Mouse (Mus musculus): ENCODE results near the gene Sgk1. TPM values are rescaled to one million over a fixed set of nuclear protein-coding genes. Genes with fewer than 3 reads are reported as not detected.

The Sgk1 gene
- polyA plus RNA-seq, 1 experiment from 2014 or later = 16.3 TPM

- 64% methylated on average over 16 of the region's 16 CpGs for WGBS
- ATAC-seq = no peak
- Histone ChIP-seq H3K27ac (no peak overlapping the region), H3K4me1 (no peaks in the 10 kb centered on the region), H3K4me2 (no peak overlapping the region), H3K9ac (no peak overlapping the region), H3K9me3 (replicated peaks) (no peaks in the 10 kb centered on the region), H3K4me3 (no peak overlapping the region), H3K36me3 (ENCODE audit: poor library complexity, severe bottlenecking) (no peaks in the 10 kb centered on the region), H3K27me3 (no peaks in the 10 kb centered on the region)
Observed at GRCm38 (mm10) chr10:21847931-21848670, 33.9 kb upstream of the Sgk1 start.

DNA sequence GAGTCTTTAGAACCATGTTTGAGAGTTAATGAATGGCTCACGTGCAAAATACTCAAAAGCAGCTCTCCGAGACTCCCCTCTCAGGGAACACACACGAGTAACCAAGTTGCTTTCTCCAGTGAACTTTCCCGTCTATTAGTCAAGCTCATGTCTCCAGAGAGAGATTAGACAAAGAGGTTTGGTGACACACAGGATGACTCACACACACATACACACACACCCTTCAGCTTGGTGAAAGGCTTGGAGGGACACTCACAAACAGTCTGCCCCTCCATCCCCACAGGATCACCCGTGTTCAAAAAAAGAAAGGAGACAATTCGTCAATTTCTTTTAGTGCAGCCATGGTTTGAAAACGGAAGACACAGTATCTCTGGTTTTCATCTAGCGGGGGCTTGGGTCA lies 32.7 kb upstream of the Sgk1 start:
- Histone ChIP-seq H3K27me3 (no peaks in the 10 kb centered on the region), H3K4me3 (no peak overlapping the region), H3K4me1 (no peaks in the 10 kb centered on the region), H3K9me3 (replicated peaks) (no peaks in the 10 kb centered on the region), H3K4me2 (no peak overlapping the region), H3K27ac (no peak overlapping the region), H3K36me3 (ENCODE audit: poor library complexity, severe bottlenecking) (no peaks in the 10 kb centered on the region), H3K9ac (no peak overlapping the region)
- no peak for ATAC-seq
- 82% methylated on average over 8 of the region's 8 CpGs for WGBS

GRCm38 (mm10) chr10:21850330-21850729 lies 31.7 kb upstream of the Sgk1 start:
- WGBS = 88% methylated on average over 3 of the region's 3 CpGs
- no peak for ATAC-seq
- no peaks in the 10 kb centered on the region for H3K27me3 ChIP-seq
- H3K36me3 ChIP-seq (ENCODE audit: poor library complexity, severe bottlenecking) = no peaks in the 10 kb centered on the region
- no peak overlapping the region for H3K4me2 ChIP-seq
- no peaks in the 10 kb centered on the region for H3K9me3 ChIP-seq (replicated peaks)
- no peaks in the 10 kb centered on the region for H3K4me1 ChIP-seq
- no peak overlapping the region for H3K9ac ChIP-seq
- no peak overlapping the region for H3K4me3 ChIP-seq
- no peak overlapping the region for H3K27ac ChIP-seq

DNA sequence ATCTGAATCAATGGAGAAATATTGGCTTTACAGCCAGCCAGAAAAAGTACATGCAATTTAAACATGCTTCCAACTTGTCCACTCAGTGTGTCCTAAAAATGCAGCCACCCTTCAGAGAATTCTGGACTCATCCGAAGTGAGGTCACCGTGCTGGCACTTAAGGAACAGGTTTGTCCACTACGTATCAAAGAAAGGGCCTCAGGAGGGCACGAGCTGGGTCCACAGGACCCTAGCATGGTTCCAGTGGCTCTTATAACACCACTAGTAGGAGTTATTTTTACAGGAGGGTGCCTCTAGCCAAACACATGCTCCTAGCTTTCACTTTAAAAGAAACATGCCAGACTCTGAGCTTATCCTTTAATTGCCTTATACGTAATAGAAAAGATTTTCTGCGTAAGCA lies 28.9 kb upstream of the Sgk1 start:
- Histone ChIP-seq H3K4me3 (no peak overlapping the region), H3K4me2 (no peak overlapping the region), H3K27ac (no peak overlapping the region), H3K9me3 (replicated peaks) (no peaks in the 10 kb centered on the region), H3K4me1 (no peaks in the 10 kb centered on the region), H3K9ac (no peak overlapping the region), H3K36me3 (ENCODE audit: poor library complexity, severe bottlenecking) (no peaks in the 10 kb centered on the region), H3K27me3 (no peaks in the 10 kb centered on the region)
- no peak for ATAC-seq
- 87% methylated on average over 6 of the region's 6 CpGs for WGBS

- no peaks in the 10 kb centered on the region for H3K36me3 ChIP-seq (ENCODE audit: poor library complexity, severe bottlenecking)
- no peaks in the 10 kb centered on the region for H3K4me1 ChIP-seq
- ATAC-seq = no peak
- 90% methylated on average over 14 of the region's 14 CpGs for WGBS
- H3K4me3 ChIP-seq = no peak overlapping the region
- no peak overlapping the region for H3K4me2 ChIP-seq
- no peaks in the 10 kb centered on the region for H3K27me3 ChIP-seq
- H3K27ac ChIP-seq = no peak overlapping the region
- H3K9me3 ChIP-seq (replicated peaks) = no peaks in the 10 kb centered on the region
- H3K9ac ChIP-seq = no peak overlapping the region
Observed at GRCm38 (mm10) chr10:21853566-21854328, 28.2 kb upstream of the Sgk1 start.

DNA sequence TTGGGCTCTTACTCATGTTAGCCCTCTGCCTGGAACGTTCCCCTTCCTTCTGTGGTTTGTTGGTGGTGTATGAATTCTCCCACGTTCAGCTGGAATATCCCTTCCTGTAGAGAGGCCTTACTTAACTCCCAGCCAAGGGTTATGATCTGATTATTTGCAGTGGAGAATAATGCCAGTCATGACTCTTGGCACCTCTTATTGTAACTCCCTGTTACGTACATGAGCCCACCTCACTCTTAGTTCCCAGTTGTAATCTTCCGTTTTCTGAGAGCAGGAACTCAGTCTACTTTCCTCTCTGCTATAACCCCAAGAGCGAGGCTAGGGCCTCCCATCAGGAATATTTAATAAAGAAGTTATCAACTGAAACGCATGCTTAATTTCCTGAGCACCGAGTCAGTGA lies 26.6 kb upstream of the Sgk1 start:
- WGBS = 90% methylated on average over 7 of the region's 7 CpGs

DNA sequence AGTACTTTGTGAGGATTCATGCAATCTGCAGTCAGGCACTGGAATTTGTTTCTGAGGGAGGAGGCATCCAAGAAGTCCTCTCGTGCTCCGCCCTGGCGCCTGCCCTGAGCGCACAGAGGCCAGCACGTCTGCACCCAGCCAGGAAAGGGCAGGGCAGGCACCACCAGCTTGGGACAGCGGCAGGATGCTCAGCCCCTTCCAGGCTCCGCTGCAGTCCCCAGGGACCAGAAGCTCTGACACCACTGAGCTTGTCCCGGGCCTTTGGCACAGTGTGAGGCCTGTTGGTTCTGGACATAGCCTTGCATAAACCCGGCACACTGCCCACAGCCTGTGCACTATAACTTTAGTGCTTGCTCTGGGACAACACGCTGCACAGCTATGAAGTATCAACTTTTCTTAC lies 24.3 kb upstream of the Sgk1 start:
- no peaks in the 10 kb centered on the region for H3K36me3 ChIP-seq (ENCODE audit: poor library complexity, severe bottlenecking)
- H3K27me3 ChIP-seq = no peaks in the 10 kb centered on the region
- no peaks in the 10 kb centered on the region for H3K4me1 ChIP-seq
- no peak for ATAC-seq
- no peaks in the 10 kb centered on the region for H3K9me3 ChIP-seq (replicated peaks)
- 76% methylated on average over 10 of the region's 10 CpGs for WGBS
- H3K4me3 ChIP-seq = no peak overlapping the region
- no peak overlapping the region for H3K27ac ChIP-seq
- no peak overlapping the region for H3K9ac ChIP-seq
- no peak overlapping the region for H3K4me2 ChIP-seq

More for the DNA sequence above, 26.6 kb upstream of the Sgk1 start:
- no peak overlapping the region for H3K9ac ChIP-seq
- no peak overlapping the region for H3K4me2 ChIP-seq
- ATAC-seq = no peak
- no peaks in the 10 kb centered on the region for H3K9me3 ChIP-seq (replicated peaks)
- no peak overlapping the region for H3K4me3 ChIP-seq
- no peaks in the 10 kb centered on the region for H3K27me3 ChIP-seq
- H3K27ac ChIP-seq = no peak overlapping the region
- H3K4me1 ChIP-seq = no peaks in the 10 kb centered on the region
- no peaks in the 10 kb centered on the region for H3K36me3 ChIP-seq (ENCODE audit: poor library complexity, severe bottlenecking)

- Histone ChIP-seq H3K27me3 (no peaks in the 10 kb centered on the region), H3K27ac (no peak overlapping the region), H3K4me3 (no peak overlapping the region), H3K4me1 (no peaks in the 10 kb centered on the region), H3K9me3 (replicated peaks) (no peaks in the 10 kb centered on the region), H3K4me2 (no peak overlapping the region), H3K9ac (no peak overlapping the region), H3K36me3 (ENCODE audit: poor library complexity, severe bottlenecking) (no peaks in the 10 kb centered on the region)
- no peak for ATAC-seq
- 86% methylated on average over 7 of the region's 7 CpGs for WGBS
Observed at GRCm38 (mm10) chr10:21858437-21858974, 23.5 kb upstream of the Sgk1 start.

- WGBS = 39% methylated on average over 4 of the region's 4 CpGs
- no peak overlapping the region for H3K4me2 ChIP-seq
- no peak for ATAC-seq
Observed at GRCm38 (mm10) chr10:21866504-21866903, 15.5 kb upstream of the Sgk1 start.

GRCm38 (mm10) chr10:21868221-21868620 lies 13.8 kb upstream of the Sgk1 start:
- ATAC-seq = no peak
- Histone ChIP-seq H3K27ac (no peak overlapping the region), H3K4me2 (no peak overlapping the region), H3K9ac (no peak overlapping the region), H3K9me3 (replicated peaks) (no peaks in the 10 kb centered on the region), H3K4me3 (no peak overlapping the region), H3K36me3 (ENCODE audit: poor library complexity, severe bottlenecking) (no peaks in the 10 kb centered on the region), H3K27me3 (no peaks in the 10 kb centered on the region), H3K4me1 (no peaks in the 10 kb centered on the region)
- 88% methylated on average over 2 of the region's 2 CpGs for WGBS

More at GRCm38 (mm10) chr10:21866504-21866903, 15.5 kb upstream of the Sgk1 start:
- H3K4me1 ChIP-seq = no peaks in the 10 kb centered on the region
- no peak overlapping the region for H3K9ac ChIP-seq
- H3K36me3 ChIP-seq (ENCODE audit: poor library complexity, severe bottlenecking) = no peaks in the 10 kb centered on the region
- H3K27me3 ChIP-seq = no peaks in the 10 kb centered on the region
- H3K27ac ChIP-seq = no peak overlapping the region
- H3K9me3 ChIP-seq (replicated peaks) = no peaks in the 10 kb centered on the region
- no peak overlapping the region for H3K4me3 ChIP-seq

- H3K9ac ChIP-seq = no peak overlapping the region
- H3K27me3 ChIP-seq = no peaks in the 10 kb centered on the region
- H3K9me3 ChIP-seq (replicated peaks) = no peaks in the 10 kb centered on the region
- ATAC-seq = no peak
- H3K36me3 ChIP-seq (ENCODE audit: poor library complexity, severe bottlenecking) = no peaks in the 10 kb centered on the region
- H3K4me1 ChIP-seq = no peaks in the 10 kb centered on the region
- H3K4me3 ChIP-seq = no peak overlapping the region
- 69% methylated on average over 4 of the region's 4 CpGs for WGBS
- H3K27ac ChIP-seq = no peak overlapping the region
- H3K4me2 ChIP-seq = no peak overlapping the region
Observed at GRCm38 (mm10) chr10:21868623-21869022, 13.4 kb upstream of the Sgk1 start.

- H3K27ac ChIP-seq = peak overlapping the region; percentile 73
- H3K4me3 ChIP-seq = peak overlapping the region; percentile 47
- 28% methylated on average over 4 of the region's 4 CpGs for WGBS
- H3K27me3 ChIP-seq = no peaks in the 10 kb centered on the region; the same call in 1 of the 2 replicates
- no peak for ATAC-seq
- peak overlapping the region; percentile 70 for H3K4me2 ChIP-seq
- no peaks in the 10 kb centered on the region for H3K9me3 ChIP-seq (replicated peaks)
- peak overlapping the region; percentile 68 for H3K9ac ChIP-seq
- no peaks in the 10 kb centered on the region for H3K36me3 ChIP-seq (ENCODE audit: poor library complexity, severe bottlenecking)
- H3K4me1 ChIP-seq = peaks cover 22% of the 10 kb centered on the region
Observed at GRCm38 (mm10) chr10:21881837-21882183, 174 bp upstream of the Sgk1 start.
